Mouse (Mus musculus) embryonic facial prominence, embryonic 11.5 days (tissue): Measurements from ENCODE around the gene Mthfd2l. TPM values are rescaled to one million over a fixed set of nuclear protein-coding genes. Genes with fewer than 3 reads are reported as not detected.

ENCODE experiments used
- ATAC-seq: fragments of 200-750 bp; cut with Nextera tagmentation; replicated peaks from 2 replicates; pipeline ENCODE4 v1.8.0; 2017; ENCODE audit warnings: low read depth; ENCODE audit not compliant: insufficient number of reproducible peaks, low FRiP score, low TSS enrichment
- DNase-seq: peaks from one replicate; pipeline ENCODE4 v3.0.0-alpha.2; 2015; ENCODE audit warnings: low spot score
- H3K27ac ChIP-seq: fragments of 300-500 bp; sonication (generic); replicated peaks from 2 replicates; pipeline ENCODE4 v1.5.1; 2014; ENCODE audit warnings: mild to moderate bottlenecking, low read depth, low read length, control low read depth
- H3K27me3 ChIP-seq: fragments of 300-500 bp; sonication (generic); 2 replicates; pipeline ENCODE4 v1.6.1; 2014; ENCODE audit warnings: mild to moderate bottlenecking, low read length, moderate library complexity, mixed read lengths; ENCODE audit not compliant: control insufficient read depth, insufficient read depth
- H3K36me3 ChIP-seq: fragments of 300-500 bp; sonication (generic); replicated peaks from 2 replicates; pipeline ENCODE4 v1.6.1; 2014; ENCODE audit warnings: low read depth, mild to moderate bottlenecking, low read length, moderate library complexity, mixed read lengths; ENCODE audit not compliant: control insufficient read depth, insufficient read depth
- H3K4me1 ChIP-seq: fragments of 300-500 bp; sonication (generic); 2 replicates; pipeline ENCODE4 v1.6.1; 2014; ENCODE audit warnings: low read length, mixed read lengths; ENCODE audit not compliant: control insufficient read depth, insufficient read depth
- H3K4me2 ChIP-seq: fragments of 300-500 bp; sonication (generic); 2 replicates; pipeline ENCODE4 v1.6.1; 2014; ENCODE audit warnings: low read depth, mild to moderate bottlenecking, control low read depth, low read length, moderate library complexity
- H3K4me3 ChIP-seq: fragments of 300-500 bp; sonication (generic); 2 replicates; pipeline ENCODE4 v1.5.1; 2014; ENCODE audit warnings: low read depth, low read length, control low read depth
- H3K9ac ChIP-seq: fragments of 300-500 bp; sonication (generic); replicated peaks from 2 replicates; pipeline ENCODE4 v1.6.1; 2014; ENCODE audit warnings: mild to moderate bottlenecking, control low read depth, low read length
- H3K9me3 ChIP-seq: fragments of 300-500 bp; sonication (generic); replicated peaks from 2 replicates; pipeline ENCODE4 v1.6.1; 2016; ENCODE audit warnings: mild to moderate bottlenecking, low read length, inconsistent platforms, mixed read lengths; ENCODE audit not compliant: control insufficient read depth
- WGBS: fragments of 180-500 bp; shearing (Covaris S2); extraction: QIAGEN DNeasy Blood & Tissue Kit; methylation state at CpG from one replicate; pipeline ENCODE4 v1.1.7; 2014; 5-methylcytosine and 5-hydroxymethylcytosine counted together
- polyA plus RNA-seq: library from polyadenylated mRNA; unstranded; fragments of >200 nt; fragmentation: Nextera tagmentation; extraction: Ambion mirVana; gene quantifications from 2 replicates; pipeline ENCODE4 v1.2.1, GENCODE M21; 2014

The Mthfd2l gene
- polyA plus RNA-seq, 1 experiment from 2014 or later: 102 TPM

DNA sequence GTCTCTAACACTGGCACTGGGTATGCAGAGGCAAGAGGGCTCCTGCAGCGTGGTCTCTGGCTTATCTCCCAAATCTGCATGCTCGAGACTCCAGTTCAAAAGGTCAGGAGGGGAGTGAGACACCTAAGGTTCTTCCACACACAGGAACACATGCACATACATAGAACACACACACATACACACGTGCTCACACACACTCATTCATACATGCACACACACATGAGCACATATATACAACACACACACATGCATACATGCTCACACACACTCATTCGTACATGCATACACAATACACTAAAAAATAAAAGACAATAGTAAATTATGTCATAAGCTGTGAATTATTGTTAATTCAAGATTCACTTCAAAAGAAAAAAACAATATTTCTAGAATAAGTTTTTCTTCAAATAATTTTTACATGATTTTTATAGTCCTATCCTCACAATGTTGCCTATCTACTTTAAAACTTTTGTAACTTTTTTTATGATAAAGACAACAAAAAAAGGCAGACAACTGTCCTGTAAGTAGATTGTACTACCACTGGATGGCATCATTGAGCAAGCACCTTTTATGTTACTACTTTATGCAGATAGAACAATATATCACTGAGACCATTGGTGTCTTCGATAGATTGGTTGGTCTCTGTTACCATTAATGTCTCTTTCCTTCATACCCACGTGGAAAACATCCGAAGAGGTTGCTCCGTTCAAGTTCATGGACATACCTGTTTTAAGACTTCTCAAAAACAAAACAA lies 22.0 kb downstream of the Mthfd2l start:
- H3K9ac ChIP-seq: no peak overlapping the region
- no peaks in the 10 kb centered on the region for H3K9me3 ChIP-seq
- ATAC-seq: no peak; the same call in 1 of the 2 replicates
- peak; percentile 12 for DNase-seq
- no peak overlapping the region for H3K27ac ChIP-seq
- no peaks in the 10 kb centered on the region for H3K27me3 ChIP-seq
- H3K4me2 ChIP-seq: no peak overlapping the region
- 85% methylated on average over 8 of the region's 8 CpGs for WGBS
- no peak overlapping the region for H3K4me3 ChIP-seq
- H3K4me1 ChIP-seq: no peaks in the 10 kb centered on the region
- H3K36me3 ChIP-seq: no peaks in the 10 kb centered on the region

- H3K27me3 ChIP-seq: no peaks in the 10 kb centered on the region
- H3K27ac ChIP-seq: no peak overlapping the region
- ATAC-seq (no peak), DNase-seq (no peak)
- 63% methylated on average over 4 of the region's 4 CpGs for WGBS
- H3K9me3 ChIP-seq: no peaks in the 10 kb centered on the region
- H3K9ac ChIP-seq: no peak overlapping the region
- no peaks in the 10 kb centered on the region; the same call in 1 of the 2 replicates for H3K36me3 ChIP-seq
- no peak overlapping the region for H3K4me3 ChIP-seq
- no peak overlapping the region for H3K4me2 ChIP-seq
- no peaks in the 10 kb centered on the region for H3K4me1 ChIP-seq
Observed at GRCm38 (mm10) chr5:90964316-90964715, 33.4 kb downstream of the Mthfd2l start.

DNA sequence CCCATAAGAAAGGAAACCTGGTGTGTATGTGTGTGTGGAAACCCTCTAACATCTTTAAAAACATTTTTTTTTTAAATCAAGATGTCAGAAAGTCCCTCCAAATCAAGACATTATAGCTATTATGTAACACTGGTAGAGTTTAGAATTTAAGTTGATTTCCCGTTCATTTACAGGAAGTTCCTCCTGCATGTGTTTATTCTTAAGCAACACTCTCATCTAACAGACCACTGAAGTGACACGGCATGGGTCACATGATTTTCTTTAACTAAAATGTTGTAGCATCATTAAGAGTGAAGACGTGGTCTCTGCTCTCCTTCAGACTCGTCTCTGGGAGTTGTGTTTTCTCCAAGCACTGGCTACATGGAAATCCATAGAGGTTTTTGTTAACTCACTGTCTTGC lies 33.8 kb downstream of the Mthfd2l start:
- DNase-seq (no peak), ATAC-seq (no peak)
- no peak overlapping the region for H3K9ac ChIP-seq
- H3K4me2 ChIP-seq: no peak overlapping the region
- H3K4me1 ChIP-seq: no peaks in the 10 kb centered on the region
- no peak overlapping the region for H3K4me3 ChIP-seq
- no peaks in the 10 kb centered on the region; the same call in 1 of the 2 replicates for H3K36me3 ChIP-seq
- 84% methylated on average over 4 of the region's 4 CpGs for WGBS
- no peak overlapping the region for H3K27ac ChIP-seq
- H3K27me3 ChIP-seq: no peaks in the 10 kb centered on the region
- H3K9me3 ChIP-seq: no peaks in the 10 kb centered on the region

- WGBS: 71% methylated on average over 4 of the region's 4 CpGs
- ATAC-seq (no peak), DNase-seq (no peak)
- H3K9me3 ChIP-seq: no peaks in the 10 kb centered on the region
- no peak overlapping the region for H3K27ac ChIP-seq
- no peaks in the 10 kb centered on the region for H3K4me1 ChIP-seq
- H3K4me2 ChIP-seq: no peak overlapping the region
- no peaks in the 10 kb centered on the region for H3K27me3 ChIP-seq
- no peaks in the 10 kb centered on the region; the same call in 1 of the 2 replicates for H3K36me3 ChIP-seq
- H3K9ac ChIP-seq: no peak overlapping the region
- no peak overlapping the region for H3K4me3 ChIP-seq
Observed at GRCm38 (mm10) chr5:90965386-90965785, 34.5 kb downstream of the Mthfd2l start.

DNA sequence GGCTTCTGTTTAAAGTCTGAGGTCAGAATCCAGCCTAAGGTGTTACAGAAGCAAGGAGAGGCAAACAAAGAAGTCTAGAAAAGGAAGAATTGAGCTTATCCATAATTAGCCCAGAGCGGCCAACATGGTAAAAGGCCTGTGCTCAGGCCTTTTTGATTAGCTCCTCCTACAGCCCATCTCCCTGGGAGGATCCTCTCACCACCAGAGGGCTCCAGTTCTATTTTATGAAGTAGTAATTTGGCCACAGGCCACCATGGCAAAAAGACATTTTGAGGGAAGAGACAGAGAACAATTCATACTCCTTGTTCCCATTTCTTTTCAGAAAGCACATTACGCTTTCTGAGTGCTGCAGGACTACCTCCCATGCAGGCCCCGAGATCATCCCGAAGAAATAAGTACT lies 46.3 kb downstream of the Mthfd2l start:
- Histone ChIP-seq H3K4me2 (no peak overlapping the region), H3K27ac (no peak overlapping the region), H3K9ac (no peak overlapping the region), H3K9me3 (no peaks in the 10 kb centered on the region), H3K27me3 (no peaks in the 10 kb centered on the region), H3K4me3 (no peak overlapping the region), H3K4me1 (no peaks in the 10 kb centered on the region), H3K36me3 (no peaks in the 10 kb centered on the region)
- DNase-seq (peak; percentile 66), ATAC-seq (no peak)
- 76% methylated on average over 4 of the region's 4 CpGs for whole genome bisulfite sequencing

DNA sequence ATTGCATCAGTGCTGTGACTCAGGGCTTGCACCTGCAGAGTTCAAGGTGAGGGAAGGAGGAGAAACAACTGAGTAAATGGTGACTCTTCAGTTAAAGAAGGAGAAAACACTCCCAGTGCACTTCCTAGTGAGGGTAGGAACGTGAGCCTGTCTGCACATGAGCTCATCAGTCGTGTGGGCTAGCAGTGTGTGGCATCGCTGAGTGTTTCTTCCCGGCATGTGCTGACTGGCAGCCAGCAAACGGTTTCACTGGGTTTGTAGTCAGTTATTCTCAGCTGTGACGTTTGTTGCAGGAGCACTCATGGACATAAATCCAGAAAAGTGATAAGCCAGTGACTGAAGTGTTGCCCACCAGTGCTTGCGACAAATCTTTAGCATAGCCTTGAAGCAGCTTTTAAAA lies 49.4 kb downstream of the Mthfd2l start:
- Histone ChIP-seq H3K36me3 (no peaks in the 10 kb centered on the region), H3K4me1 (no peaks in the 10 kb centered on the region), H3K9ac (no peak overlapping the region), H3K4me2 (no peak overlapping the region), H3K27me3 (no peaks in the 10 kb centered on the region), H3K27ac (no peak overlapping the region), H3K9me3 (no peaks in the 10 kb centered on the region), H3K4me3 (no peak overlapping the region)
- DNase-seq (no peak), ATAC-seq (no peak)
- 90% methylated on average over 7 of the region's 7 CpGs for WGBS

DNA sequence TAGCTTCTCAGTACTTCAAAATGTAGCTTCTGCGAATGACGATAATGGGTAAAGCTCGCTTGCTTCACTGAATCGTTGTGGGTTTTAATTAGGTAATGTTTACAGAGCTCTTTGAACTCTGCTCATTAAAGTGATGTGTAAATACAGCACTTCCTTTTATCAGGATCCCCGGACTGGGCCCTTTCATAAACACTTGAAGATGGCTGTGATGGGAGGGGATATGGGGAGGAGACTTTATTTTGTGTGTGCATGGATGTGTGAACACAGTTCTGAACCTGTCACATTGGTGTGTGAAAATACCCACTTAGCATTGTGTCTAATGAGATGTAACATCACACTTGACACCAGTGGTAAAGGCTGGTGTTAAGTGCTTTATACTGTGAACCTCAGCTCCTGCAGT lies 56.7 kb downstream of the Mthfd2l start:
- Histone ChIP-seq H3K4me2 (no peak overlapping the region), H3K9me3 (no peaks in the 10 kb centered on the region), H3K27ac (no peak overlapping the region), H3K4me3 (no peak overlapping the region), H3K27me3 (no peaks in the 10 kb centered on the region), H3K9ac (no peak overlapping the region), H3K4me1 (no peaks in the 10 kb centered on the region), H3K36me3 (no peaks in the 10 kb centered on the region)
- ATAC-seq (peak; percentile 67), DNase-seq (no peak)
- 69% methylated on average over 5 of the region's 5 CpGs for WGBS

- Histone ChIP-seq H3K4me3 (no peak overlapping the region), H3K9ac (no peak overlapping the region), H3K4me2 (no peak overlapping the region), H3K9me3 (no peaks in the 10 kb centered on the region), H3K36me3 (no peaks in the 10 kb centered on the region), H3K27me3 (no peaks in the 10 kb centered on the region), H3K27ac (no peak overlapping the region), H3K4me1 (no peaks in the 10 kb centered on the region)
- ATAC-seq (no peak), DNase-seq (no peak)
- 80% methylated on average over 3 of the region's 3 CpGs for WGBS
Observed at GRCm38 (mm10) chr5:90988149-90988548, 57.2 kb downstream of the Mthfd2l start.
